ENCODE assay signal across 11 mouse cellular contexts in the genomic region with DNA sequence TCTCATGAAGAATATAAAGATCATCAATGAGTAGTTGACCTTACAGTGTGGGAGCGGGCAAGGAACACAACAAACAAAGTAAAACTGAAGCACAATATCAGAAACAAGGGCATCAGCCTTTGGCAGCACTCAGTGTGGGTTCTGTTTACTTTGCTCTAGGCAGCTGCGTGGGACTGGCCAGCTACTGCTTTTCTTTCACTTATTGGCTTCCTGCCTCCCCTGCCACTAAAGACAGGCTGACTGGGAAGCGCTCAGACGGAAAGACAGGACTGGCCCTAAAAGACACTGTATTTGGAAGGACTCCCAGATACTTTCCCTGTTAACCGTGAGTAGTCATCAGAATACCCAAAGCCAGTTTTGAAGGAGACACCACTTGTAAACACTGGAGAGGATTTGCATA.
DNase-seq lines count a peak whose midpoint lies in the region; ATAC-seq and TF ChIP-seq lines count a peak whose summit lies in the region.
"Had no signal": no experiment of that assay in that cellular context is flagged by ENCODE, and none has a peak within 500 bp of the region (broad histone marks: within the 10 kb centered on the region; RNA-seq: fewer than 3 reads in every experiment).

No protein-coding gene starts in this region.

- 0 out of 2 replicates have a peak, but pooled peaks cover 3% of the 10 kb centered on the region for H3K4me1 ChIP-seq in lung, postnatal 0 days (ENCODE audit: insufficient read depth, low read depth, low read length)
- H3K4me1 ChIP-seq: megakaryocyte, embryonic 14.5 days had no signal

- DNase-seq in embryo, embryonic 10 days (ENCODE audit: low spot score), result peak; percentile 8
- DNase-seq in embryo, embryonic 10.5 days (ENCODE audit: low spot score), result no peak
- DNase-seq in layer of hippocampus, postnatal 14 days (ENCODE audit: low spot score in 2 of 2), result peak; percentile 4 to 41
- DNase-seq in layer of hippocampus, adult 9-11 months, result no peak
- peak; percentile 63 to 70 for DNase-seq in cerebellum, postnatal 10 days
- DNase-seq in lung, postnatal 0 days (ENCODE audit: low spot score), result peak; percentile 54
- DNase-seq in thymus, postnatal 36 days, result no peak
- no peak for DNase-seq in adrenal gland, postnatal 14 days

- H3K36me3 ChIP-seq in lung, postnatal 0 days (ENCODE audit: insufficient read depth, low read length), result no peaks in the 10 kb centered on the region
- H3K36me3 ChIP-seq: embryonic facial prominence, embryonic 13.5 days; heart, embryonic 13.5 days had no signal

- TF ChIP-seq CTCF in lung, postnatal 0 days (IDR thresholded peaks at IDR 0.05), result no peak

- H3K27me3 ChIP-seq in lung, postnatal 0 days (replicated peaks; ENCODE audit: insufficient read depth, low read length), result no peaks in the 10 kb centered on the region
- H3K27me3 ChIP-seq: embryonic facial prominence, embryonic 13.5 days; heart, embryonic 13.5 days; megakaryocyte, embryonic 14.5 days had no signal

- no peak overlapping the region for H3K4me2 ChIP-seq in lung, postnatal 0 days (replicated peaks; ENCODE audit: low read depth, low read length)
- H3K4me2 ChIP-seq: embryonic facial prominence, embryonic 13.5 days; heart, embryonic 13.5 days had no signal

- H3K27ac ChIP-seq in lung, postnatal 0 days (ENCODE audit: low read length), result no peak overlapping the region; the same call in 1 of the 2 replicates
- H3K27ac ChIP-seq: embryonic facial prominence, embryonic 13.5 days; heart, embryonic 13.5 days had no signal

- H3K9me3 ChIP-seq in lung, postnatal 0 days (ENCODE audit: low read length), result no peaks in the 10 kb centered on the region
- H3K9me3 ChIP-seq: embryonic facial prominence, embryonic 13.5 days; heart, embryonic 13.5 days; megakaryocyte, embryonic 14.5 days had no signal

- H3K4me3 ChIP-seq in lung, postnatal 0 days (ENCODE audit: low read depth, low read length), result no peak overlapping the region
- H3K4me3 ChIP-seq: embryonic facial prominence, embryonic 13.5 days; heart, embryonic 13.5 days; megakaryocyte, embryonic 14.5 days had no signal

- TF ChIP-seq EP300 in lung, postnatal 0 days (IDR thresholded peaks at IDR 0.05), result no peak

- no peak overlapping the region for H3K9ac ChIP-seq in lung, postnatal 0 days (replicated peaks; ENCODE audit: low read depth)
- H3K9ac ChIP-seq: embryonic facial prominence, embryonic 13.5 days; heart, embryonic 13.5 days had no signal

- 10% methylated on average over 5 of the region's 5 CpGs for WGBS in lung, postnatal 0 days

- peak; percentile 54 for ATAC-seq in lung, postnatal 0 days

Comparison
In these comparisons a context has a peak if more than half of its experiments do, and no peak if none do; other contexts are left out.
1. DNase-seq: peak in embryo, embryonic 10 days (single experiment), layer of hippocampus, postnatal 14 days (2 of 2), cerebellum, postnatal 10 days (2 of 2) and lung, postnatal 0 days (single experiment); none in embryo, embryonic 10.5 days (single experiment), layer of hippocampus, adult 9-11 months (single experiment), thymus, postnatal 36 days (0 of 2) and adrenal gland, postnatal 14 days (single experiment).